Mouse (Mus musculus) limb, embryonic 15.5 days (tissue): ENCODE measurements around the gene Gbp2. TPM values are rescaled to one million over a fixed set of nuclear protein-coding genes. Genes with fewer than 3 reads are reported as not detected.
A peak's percentile ranks its signal among the peaks of the same experiment; 100 is the strongest.
"Not testable (repeated sequence)": the region's sequence is repeated elsewhere in the genome, so short reads cannot be mapped to it uniquely, and the experiment has no call there.

ENCODE experiments used
- ATAC-seq: fragments of 200-750 bp; cut with Nextera tagmentation; 2 replicates; pipeline ENCODE4 v1.8.0; 2017; ENCODE audit warnings: low read depth, moderate TSS enrichment; ENCODE audit not compliant: insufficient number of reproducible peaks, low FRiP score, low TSS enrichment
- H3K27ac ChIP-seq: fragments of 300-500 bp; sonication (generic); 2 replicates; pipeline ENCODE4 v1.5.1; 2015; ENCODE audit warnings: moderate library complexity, mild to moderate bottlenecking, inconsistent platforms
- H3K27me3 ChIP-seq: fragments of 300-500 bp; sonication (generic); 2 replicates; pipeline ENCODE4 v1.6.1; 2015; ENCODE audit warnings: inconsistent platforms
- H3K36me3 ChIP-seq: fragments of 300-500 bp; sonication (generic); 2 replicates; pipeline ENCODE4 v1.6.1; 2015; ENCODE audit warnings: inconsistent platforms
- H3K4me1 ChIP-seq: fragments of 300-500 bp; sonication (generic); 2 replicates; pipeline ENCODE4 v1.6.1; 2015; ENCODE audit warnings: inconsistent platforms
- H3K4me2 ChIP-seq: fragments of 300-500 bp; sonication (generic); 2 replicates; pipeline ENCODE4 v1.6.1; 2015; ENCODE audit warnings: mild to moderate bottlenecking, inconsistent platforms
- H3K4me3 ChIP-seq: fragments of 300-500 bp; sonication (generic); 2 replicates; pipeline ENCODE4 v1.5.1; 2015; ENCODE audit warnings: mild to moderate bottlenecking, inconsistent platforms
- H3K9ac ChIP-seq: fragments of 300-500 bp; sonication (generic); 2 replicates; pipeline ENCODE4 v1.6.1; 2015; ENCODE audit warnings: inconsistent platforms
- H3K9me3 ChIP-seq: fragments of 300-500 bp; sonication (generic); 2 replicates; pipeline ENCODE4 v1.6.1; 2016; ENCODE audit warnings: inconsistent platforms
- WGBS: fragments of 180-500 bp; shearing (Covaris S2); methylation state at CpG from one replicate; pipeline ENCODE4 v1.1.7; 2015; 5-methylcytosine and 5-hydroxymethylcytosine counted together
- microRNA-seq: library from miRNA; unstranded; fragments of <30 nt; microRNA quantifications from one replicate; pipeline ENCODE4, GENCODE M21; 2016
- polyA plus RNA-seq: library from polyadenylated mRNA; unstranded; fragments of >200 nt; fragmentation: Nextera tagmentation; extraction: Ambion mirVana; gene quantifications from 2 replicates; pipeline ENCODE4 v1.2.1, GENCODE M21; 2015

Gbp2 gene
- polyA plus RNA-seq, 1 experiment from 2014 or later = 1.1 TPM

DNA sequence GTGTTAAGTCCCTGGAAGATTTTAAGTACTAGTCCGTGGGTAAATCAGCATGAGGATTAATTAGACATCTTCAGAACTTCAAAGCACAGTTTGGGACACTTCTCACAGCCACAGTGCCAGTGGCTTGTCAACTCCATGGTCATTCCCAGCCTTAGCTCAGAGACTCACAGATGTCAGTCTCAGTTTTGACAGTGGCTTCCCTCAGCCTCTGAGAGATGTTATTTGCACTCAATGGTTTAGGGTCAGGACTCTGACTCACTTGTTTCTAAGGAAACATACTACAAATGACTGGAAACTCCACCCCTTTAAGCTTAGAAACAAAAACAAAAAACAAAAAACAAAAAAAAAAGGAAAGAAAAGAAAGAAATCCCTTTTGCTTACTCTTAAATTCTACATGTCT, 796 bp upstream of the Gbp2 start:
- no peak for ATAC-seq
- Histone ChIP-seq H3K9ac (no peak overlapping the region), H3K9me3 (no peaks in the 10 kb centered on the region), H3K27me3 (no peaks in the 10 kb centered on the region), H3K4me1 (no peaks in the 10 kb centered on the region), H3K36me3 (no peaks in the 10 kb centered on the region), H3K4me2 (no peak overlapping the region), H3K27ac (no peak overlapping the region), H3K4me3 (no peak overlapping the region)
- WGBS = 34% methylated on average over 1 of the region's 1 CpGs

- Histone ChIP-seq H3K4me1 (no peaks in the 10 kb centered on the region), H3K36me3 (no peaks in the 10 kb centered on the region), H3K27me3 (no peaks in the 10 kb centered on the region), H3K9me3 (no peaks in the 10 kb centered on the region), H3K4me3 (no peak overlapping the region), H3K27ac (no peak overlapping the region), H3K9ac (no peak overlapping the region), H3K4me2 (no peak overlapping the region)
- ATAC-seq = no peak
- WGBS = 45% methylated on average over 3 of the region's 3 CpGs
Measured at GRCm38 (mm10) chr3:142620956-142621562, 657 bp downstream of the Gbp2 start.

DNA sequence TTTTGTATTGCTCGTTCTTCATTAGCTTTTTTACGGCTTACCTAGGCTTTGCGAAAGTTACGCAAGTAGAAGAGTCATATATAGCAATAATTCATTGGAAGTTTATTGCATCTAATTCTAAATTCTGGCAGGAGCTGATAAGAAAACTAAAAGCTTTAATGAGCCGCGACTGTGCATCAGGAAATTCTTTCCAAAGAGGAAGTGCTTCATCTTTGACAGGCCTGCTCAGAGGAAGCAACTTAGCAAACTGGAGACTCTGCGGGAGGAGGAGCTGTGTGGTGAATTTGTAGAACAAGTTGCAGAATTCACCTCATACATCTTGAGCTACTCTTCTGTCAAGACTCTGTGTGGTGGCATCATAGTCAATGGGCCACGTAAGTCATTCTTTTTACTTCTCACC, 10.0 kb downstream of the Gbp2 start:
- Histone ChIP-seq H3K9ac (no peak overlapping the region), H3K4me2 (no peak overlapping the region), H3K4me1 (no peaks in the 10 kb centered on the region), H3K36me3 (no peaks in the 10 kb centered on the region), H3K9me3 (no peaks in the 10 kb centered on the region), H3K4me3 (no peak overlapping the region), H3K27ac (no peak overlapping the region), H3K27me3 (no peaks in the 10 kb centered on the region)
- no peak for ATAC-seq
- WGBS = 61% methylated on average over 8 of the region's 8 CpGs

DNA sequence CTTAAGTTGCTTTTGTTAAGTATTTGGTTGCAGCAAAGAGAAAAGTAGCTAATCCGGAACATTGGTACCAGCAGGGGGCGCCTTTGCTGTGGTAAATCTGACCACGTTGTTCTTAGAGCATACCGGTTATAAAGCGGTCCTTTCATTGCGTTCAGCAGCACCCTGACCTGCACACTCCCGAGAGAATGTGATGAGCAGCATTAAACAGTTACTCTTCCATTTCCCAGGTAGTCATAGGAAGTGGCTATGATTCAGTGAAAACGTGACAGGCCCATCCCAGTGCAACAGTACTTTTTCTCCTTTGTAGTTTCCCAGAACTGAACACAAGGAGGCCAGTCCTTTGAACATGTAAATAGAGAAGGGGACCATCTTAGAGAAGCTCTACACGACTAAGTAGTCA, 19.8 kb downstream of the Gbp2 start:
- no peaks in the 10 kb centered on the region for H3K36me3 ChIP-seq
- 8% methylated on average over 9 of the region's 9 CpGs for WGBS
- H3K27ac ChIP-seq = no peak overlapping the region
- no peak for ATAC-seq
- H3K4me3 ChIP-seq = no peak overlapping the region
- H3K9ac ChIP-seq = no peak overlapping the region
- no peak overlapping the region for H3K4me2 ChIP-seq
- H3K27me3 ChIP-seq = no peaks in the 10 kb centered on the region
- H3K4me1 ChIP-seq = no peaks in the 10 kb centered on the region
- no peaks in the 10 kb centered on the region for H3K9me3 ChIP-seq

DNA sequence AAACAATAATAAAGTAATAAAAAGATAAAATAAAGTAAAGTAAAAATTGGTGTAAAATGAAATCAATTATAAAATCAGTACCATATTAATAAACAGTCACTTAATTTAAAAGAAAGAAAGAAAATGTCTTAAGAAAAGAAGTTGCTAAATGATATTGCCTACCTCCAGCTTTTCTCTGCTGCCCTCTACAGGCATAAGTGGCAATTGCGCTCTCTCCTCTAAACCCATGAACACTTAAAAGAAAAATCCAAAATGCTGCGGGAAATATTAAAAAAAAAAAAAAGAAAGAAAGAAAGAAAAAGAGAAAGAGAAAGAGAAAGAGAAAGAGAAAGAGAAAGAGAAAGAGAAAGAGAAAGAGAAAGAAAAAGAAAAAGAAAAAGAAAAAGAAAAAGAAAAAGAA, 25.5 kb downstream of the Gbp2 start:
- not testable (repeated sequence) for H3K27me3 ChIP-seq, H3K9ac ChIP-seq, H3K4me1 ChIP-seq, ATAC-seq, H3K27ac ChIP-seq, H3K4me3 ChIP-seq, H3K36me3 ChIP-seq, H3K9me3 ChIP-seq, H3K4me2 ChIP-seq
- 13% methylated on average over 2 of the region's 2 CpGs for WGBS

DNA sequence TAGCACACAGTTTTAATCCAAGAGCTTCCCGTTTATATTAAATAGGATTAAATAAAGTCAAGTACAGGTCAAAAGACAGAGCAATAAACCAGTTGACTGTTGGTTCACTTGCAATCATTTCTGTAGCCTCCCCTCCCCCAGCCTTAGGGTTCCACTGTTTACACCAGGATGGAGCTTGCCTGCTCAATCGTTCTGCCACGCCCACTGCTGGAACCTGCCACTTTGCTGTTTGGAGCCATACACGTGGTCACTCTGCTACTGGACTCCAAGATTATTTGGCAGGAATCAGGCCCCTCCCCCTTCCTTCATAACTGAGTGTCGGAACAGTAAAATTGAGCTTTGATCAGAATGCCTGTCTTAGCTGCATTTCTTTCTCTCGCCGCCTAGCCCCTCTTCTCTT, 27.4 kb downstream of the Gbp2 start:
- 46% methylated on average over 7 of the region's 7 CpGs for WGBS
- H3K27me3 ChIP-seq, H3K4me2 ChIP-seq, H3K4me3 ChIP-seq, H3K9ac ChIP-seq, H3K36me3 ChIP-seq, ATAC-seq, H3K27ac ChIP-seq, H3K9me3 ChIP-seq, H3K4me1 ChIP-seq: not testable (repeated sequence)

GRCm38 (mm10) chr3:142650205-142650604, 29.8 kb downstream of the Gbp2 start:
- ATAC-seq = no peak
- Histone ChIP-seq H3K9ac (no peak overlapping the region), H3K4me2 (no peak overlapping the region), H3K9me3 (no peaks in the 10 kb centered on the region), H3K27ac (no peak overlapping the region), H3K4me1 (no peaks in the 10 kb centered on the region), H3K36me3 (no peaks in the 10 kb centered on the region), H3K4me3 (no peak overlapping the region), H3K27me3 (no peaks in the 10 kb centered on the region)
- 21% methylated on average over 2 of the region's 2 CpGs for WGBS

DNA sequence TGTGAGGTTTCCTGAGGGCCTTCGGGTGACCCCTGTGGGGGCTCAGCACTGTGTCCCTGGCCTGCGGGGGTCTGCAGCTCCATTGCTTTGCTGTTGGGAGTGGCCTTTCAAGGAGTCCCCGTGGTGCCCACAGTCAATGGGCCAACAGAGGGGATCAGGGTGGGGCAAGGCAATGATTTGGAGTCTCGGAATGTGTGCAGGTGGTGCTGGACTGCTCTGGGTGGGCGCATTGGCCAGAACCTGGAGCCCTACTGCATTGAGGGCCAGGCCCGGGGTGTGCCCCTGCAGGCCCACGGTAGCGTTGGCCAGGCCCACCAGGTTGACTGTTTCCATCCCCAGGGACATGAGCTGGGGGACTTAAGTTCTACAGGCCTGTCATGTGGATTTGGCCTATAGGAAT, 44.3 kb downstream of the Gbp2 start:
- Histone ChIP-seq H3K9me3 (no peaks in the 10 kb centered on the region), H3K4me1 (no peaks in the 10 kb centered on the region), H3K36me3 (no peaks in the 10 kb centered on the region), H3K27me3 (no peaks in the 10 kb centered on the region), H3K9ac (no peak overlapping the region), H3K4me3 (no peak overlapping the region), H3K27ac (no peak overlapping the region), H3K4me2 (no peak overlapping the region)
- 89% methylated on average over 8 of the region's 8 CpGs for whole genome bisulfite sequencing
- ATAC-seq = 0 out of 2 replicates have a peak, but pooled peaks have one; percentile 35

GRCm38 (mm10) chr3:142674607-142675006, 54.2 kb downstream of the Gbp2 start:
- Histone ChIP-seq H3K4me2 (no peak overlapping the region), H3K9ac (no peak overlapping the region), H3K4me1 (no peaks in the 10 kb centered on the region), H3K9me3 (no peaks in the 10 kb centered on the region), H3K27ac (no peak overlapping the region), H3K36me3 (no peaks in the 10 kb centered on the region), H3K4me3 (no peak overlapping the region), H3K27me3 (no peaks in the 10 kb centered on the region)
- WGBS = 82% methylated on average over 1 of the region's 1 CpGs
- no peak for ATAC-seq

Small RNA genes lying within 50 kb of the gene (microRNA-seq; reads per million reads assigned to microRNA genes)
- not detected for gene Mir6381

Other genes with a start within 250 kb of the Gbp2 start
- 45.8 and 78.2 TPM in 2 replicates for gene Pdlim5, start 224.9 kb upstream of the Gbp2 start, polyA plus RNA-seq
- 0.09 TPM in 1 of 2 replicates, not detected in the other for gene Gbp5, start 126.6 kb upstream of the Gbp2 start, polyA plus RNA-seq
- 3.1 and 3.5 TPM in 2 replicates for gene Gbp7, start 90.3 kb upstream of the Gbp2 start, polyA plus RNA-seq
- gene Gbp3, start 60.6 kb upstream of the Gbp2 start, polyA plus RNA-seq = 1.1 and 1.5 TPM in 2 replicates
- gene Gbp2b, start 25.8 kb upstream of the Gbp2 start, polyA plus RNA-seq = not detected in 2 replicates
- 13.9 and 14.8 TPM in 2 replicates for gene Kyat3, start 80.4 kb downstream of the Gbp2 start, polyA plus RNA-seq
- gene Gtf2b, start 144.4 kb downstream of the Gbp2 start, polyA plus RNA-seq = 74.5 TPM in 2 replicates